18 mouse cellular contexts compared by ENCODE assay signal in the genomic region with DNA sequence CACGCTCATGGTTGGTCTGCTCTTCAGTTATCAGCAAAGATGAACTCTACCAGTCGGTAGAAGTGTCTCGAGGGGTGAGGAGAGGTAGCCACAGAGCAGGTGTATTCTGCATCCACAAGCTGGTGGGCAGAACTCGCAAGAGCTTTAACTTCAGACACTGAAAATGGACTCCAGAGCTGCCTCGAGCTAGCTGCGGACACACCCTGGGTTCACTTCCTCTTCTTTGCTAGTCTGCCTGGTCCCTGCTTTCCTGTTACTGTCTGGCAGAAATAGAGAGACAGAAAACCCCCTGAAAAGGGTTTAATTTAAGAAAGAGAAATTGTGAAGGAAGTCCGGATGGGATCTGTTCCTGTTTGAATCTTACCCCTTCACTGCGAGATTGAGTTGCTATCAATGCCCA. TPM values are rescaled to one million over a fixed set of nuclear protein-coding genes. Genes with fewer than 3 reads are reported as not detected.
A peak's percentile ranks its signal among the peaks of the same experiment; 100 is the strongest.
DNase-seq lines count a peak whose midpoint lies in the region; ATAC-seq and TF ChIP-seq lines count a peak whose summit lies in the region.
"Had no signal": no experiment of that assay in that cellular context is flagged by ENCODE, and none has a peak within 500 bp of the region (broad histone marks: within the 10 kb centered on the region; RNA-seq: fewer than 3 reads in every experiment).

No protein-coding gene starts in this region.

- peaks cover 2% of the 10 kb centered on the region; the same call in 1 of the 2 replicates for H3K36me3 ChIP-seq in intestine, embryonic 15.5 days

- no peaks in the 10 kb centered on the region for H3K27me3 ChIP-seq in intestine, embryonic 15.5 days (replicated peaks)
- H3K27me3 ChIP-seq: heart, embryonic 13.5 days; hindbrain, embryonic 15.5 days; midbrain, embryonic 12.5 days had no signal

- peak; percentile 88 for ATAC-seq in megakaryocyte, adult 5-6 weeks (ENCODE audit: poor library complexity, severe bottlenecking)
- ATAC-seq in intestine, embryonic 15.5 days = no peak

- no peak overlapping the region for H3K4me2 ChIP-seq in intestine, embryonic 15.5 days (replicated peaks)
- H3K4me2 ChIP-seq: heart, embryonic 13.5 days; hindbrain, embryonic 15.5 days; midbrain, embryonic 12.5 days had no signal

- H3K4me3 ChIP-seq in layer of hippocampus, adult 2 months = no peak overlapping the region
- H3K4me3 ChIP-seq in intestine, embryonic 15.5 days (replicated peaks) = no peak overlapping the region
- H3K4me3 ChIP-seq: embryonic facial prominence, embryonic 10.5 days; heart, embryonic 13.5 days; hindbrain, embryonic 15.5 days; midbrain, embryonic 12.5 days had no signal

- H3K9me3 ChIP-seq in intestine, embryonic 15.5 days = no peaks in the 10 kb centered on the region
- H3K9me3 ChIP-seq: embryonic facial prominence, embryonic 10.5 days; heart, embryonic 13.5 days; hindbrain, embryonic 15.5 days had no signal

- H3K9ac ChIP-seq in intestine, embryonic 15.5 days = no peak overlapping the region
- H3K9ac ChIP-seq: heart, embryonic 13.5 days; hindbrain, embryonic 15.5 days; midbrain, embryonic 12.5 days had no signal

- DNase-seq in layer of hippocampus, adult 2 months (ENCODE audit: low spot score in 2 of 2) = no peak
- DNase-seq in layer of hippocampus, postnatal 25 days (ENCODE audit: extremely low spot score in 1 of 2, low spot score in 1 of 2) = no peak
- DNase-seq in thymus, postnatal 14 days = peak; percentile 18
- no peak for DNase-seq in thymus, postnatal 36 days
- no peak for DNase-seq in cerebellum, postnatal 25 days
- DNase-seq in testis, postnatal 10 days (ENCODE audit: low spot score) = no peak
- DNase-seq: adrenal gland, postnatal 10 days; cerebellum, adult 2 months; right cerebral cortex, postnatal 25 days had no signal

- peak overlapping the region; percentile 56 for H3K27ac ChIP-seq in layer of hippocampus, adult 2 months
- H3K27ac ChIP-seq in intestine, embryonic 15.5 days = no peak overlapping the region
- H3K27ac ChIP-seq: embryonic facial prominence, embryonic 10.5 days; heart, embryonic 13.5 days; hindbrain, embryonic 15.5 days; midbrain, embryonic 12.5 days had no signal

- WGBS in intestine, embryonic 15.5 days = 83% methylated on average over 8 of the region's 8 CpGs

- no peak for TF ChIP-seq CTCF in layer of hippocampus, adult 2 months (conservative IDR thresholded peaks at IDR 0.05)

- no peaks in the 10 kb centered on the region for H3K4me1 ChIP-seq in intestine, embryonic 15.5 days (replicated peaks)

RNA-seq across cellular contexts. Expression of a gene that starts 37.6 kb away (rescaled TPM):
- total RNA-seq in layer of hippocampus, adult 2 months (2021) = not detected
- total RNA-seq in layer of hippocampus, postnatal 25 days (2021) = not detected
- not detected in 2 replicates for total RNA-seq in megakaryocyte, adult 5-6 weeks (2015)
- total RNA-seq in megakaryocyte, adult 5-6 weeks (2017) = not detected in 2 replicates
- polyA plus RNA-seq in intestine, embryonic 15.5 days (2015; fragmentation: Nextera tagmentation; extraction: Ambion mirVana) = not detected in 2 replicates
- polyA plus RNA-seq: cerebellum, adult 2 months; heart, embryonic 13.5 days; kidney, embryonic 14.5 days; limb, embryonic 14.5 days; midbrain, embryonic 12.5 days; neural tube, embryonic 14.5 days had no signal

RNA-seq across cellular contexts. Expression of a gene that starts 50.3 kb away (rescaled TPM):
- 10 to 100 TPM in 1 of 2 experiments, 1 to 10 TPM in 1; 9.5 to 12.4 TPM for total RNA-seq in layer of hippocampus, adult 2 months (2021)
- 10 to 100 TPM; 10.4 to 10.5 TPM for total RNA-seq in layer of hippocampus, postnatal 25 days (2021)
- total RNA-seq in megakaryocyte, adult 5-6 weeks (2015) = 30.0 and 33.3 TPM in 2 replicates
- total RNA-seq in megakaryocyte, adult 5-6 weeks (2017) = 36.5 and 46.9 TPM in 2 replicates
- polyA plus RNA-seq in intestine, embryonic 15.5 days (2015; fragmentation: Nextera tagmentation; extraction: Ambion mirVana) = 45.9 and 47.8 TPM in 2 replicates
